Mouse (Mus musculus) spleen, postnatal 14 days (tissue): ENCODE measurements around the gene Csf2ra.
"Not testable (repeated sequence)": the region's sequence is repeated elsewhere in the genome, so short reads cannot be mapped to it uniquely, and the experiment has no call there.

Source experiments
- DNase-seq, 2 experiments: peaks; one replicate each; pipeline ENCODE4 v3.0.0; 2021 to 2022; ENCODE audit warnings: low spot score in 2 of 2

Csf2ra gene

DNA sequence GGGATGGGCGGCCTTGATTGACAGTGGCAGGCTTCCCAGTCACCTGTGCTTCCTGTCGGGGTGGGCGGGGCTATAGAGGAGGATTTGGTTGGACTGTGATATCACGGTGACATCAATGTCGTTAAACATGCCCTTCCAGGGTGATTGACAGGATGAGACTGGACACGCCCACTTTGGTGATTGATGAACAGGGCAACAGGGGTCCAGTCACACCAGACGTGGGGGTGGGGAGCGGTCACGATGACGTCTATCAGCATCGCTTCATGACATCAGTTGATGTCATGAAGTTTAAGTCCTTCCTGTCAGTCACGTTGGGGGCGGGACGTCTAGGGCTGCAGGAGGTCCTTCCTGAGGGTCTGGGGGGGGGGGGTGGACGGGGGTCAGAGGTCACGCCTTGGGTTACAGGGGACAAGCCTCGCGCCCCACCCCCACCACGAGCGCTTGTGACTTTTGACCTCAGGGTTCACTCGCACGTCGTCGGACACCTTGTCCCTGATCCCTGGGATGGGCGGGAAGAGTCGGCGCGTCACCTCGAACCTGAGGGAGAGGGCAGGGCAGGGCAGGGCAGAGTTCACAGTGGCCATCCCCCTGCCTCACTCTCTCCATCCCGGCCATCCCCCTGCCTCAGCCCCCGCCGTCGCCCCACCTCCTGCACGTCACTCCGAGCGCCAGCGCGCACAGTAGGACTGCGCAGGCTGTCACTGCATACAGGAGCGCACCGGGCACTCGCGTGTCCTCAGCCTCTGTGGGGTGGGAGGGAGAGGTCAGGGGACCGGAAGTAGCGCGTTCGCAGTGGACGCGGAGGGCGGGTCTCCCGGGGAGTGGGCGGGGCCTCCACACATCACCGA, 3.3 kb downstream of the Csf2ra start:
- DNase-seq = no peak

DNA sequence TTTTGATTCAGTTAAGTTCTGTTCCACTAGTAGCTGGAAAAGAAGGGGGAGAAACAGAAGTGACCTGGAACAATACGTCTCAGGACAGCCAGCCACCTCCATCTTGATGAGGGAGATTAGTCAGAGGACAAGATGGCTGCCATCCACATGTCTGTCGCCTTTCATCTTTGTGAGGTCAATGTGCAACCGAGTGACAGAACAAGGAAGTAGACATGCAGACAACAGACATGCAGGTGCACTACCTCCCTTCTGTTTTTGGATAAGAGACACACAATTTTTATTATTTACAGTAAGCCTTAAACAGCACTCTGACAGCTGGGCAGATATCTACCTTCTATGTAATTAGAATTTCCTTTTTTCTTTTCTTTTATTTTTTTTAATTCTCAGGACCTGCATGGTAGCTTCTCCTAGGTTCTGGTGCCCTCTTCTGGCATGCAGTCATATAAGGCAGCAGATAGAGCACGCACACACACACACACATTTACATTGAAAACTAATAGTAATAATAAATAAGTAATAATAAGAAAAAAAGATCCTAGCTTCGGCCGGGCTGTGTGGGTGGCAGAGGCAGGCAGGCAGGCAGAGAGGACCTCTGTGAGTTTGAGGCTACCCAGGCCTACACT, 4.4 kb downstream of the Csf2ra start:
- no peak for DNase-seq

DNA sequence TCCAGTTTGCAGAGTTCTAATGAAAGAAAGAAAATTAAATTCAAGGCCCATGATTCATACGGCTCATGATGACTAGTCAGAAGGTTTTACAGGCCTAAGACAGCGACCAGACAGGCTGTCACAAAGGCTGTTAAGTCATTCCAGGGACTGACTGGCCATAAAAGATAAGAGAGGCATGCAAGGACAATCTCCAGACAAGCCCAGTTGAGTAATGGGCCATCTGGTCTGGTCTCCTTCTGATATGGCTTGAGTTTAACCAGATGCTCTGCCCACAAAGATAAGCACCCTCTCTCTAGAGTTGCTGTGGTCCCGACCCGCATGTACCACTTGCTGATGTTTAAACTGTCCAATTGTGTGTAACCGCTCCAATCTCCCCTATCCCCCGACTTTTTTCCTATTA, 20.7 kb downstream of the Csf2ra start:
- not testable (repeated sequence) for DNase-seq

DNA sequence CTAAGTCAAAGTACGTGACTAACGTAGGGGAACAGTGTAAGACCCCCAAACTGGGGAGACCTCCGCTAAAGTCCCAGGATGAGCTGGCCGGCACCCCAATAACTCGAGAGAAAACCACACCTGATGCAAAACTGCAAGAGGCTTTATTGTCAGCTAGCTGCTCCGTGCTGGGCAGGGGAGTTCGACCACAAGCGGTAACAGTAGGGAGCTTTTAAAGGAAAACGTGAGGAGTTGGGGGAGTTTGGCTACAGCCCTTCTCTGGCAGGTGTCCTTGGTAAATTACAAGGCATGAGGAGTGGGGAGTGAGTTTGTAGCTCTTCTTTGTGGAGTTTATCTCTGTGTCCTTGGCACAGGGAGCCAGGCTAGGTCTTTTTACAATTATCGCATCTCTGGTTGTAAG, 28.4 kb downstream of the Csf2ra start:
- DNase-seq = no peak

DNA sequence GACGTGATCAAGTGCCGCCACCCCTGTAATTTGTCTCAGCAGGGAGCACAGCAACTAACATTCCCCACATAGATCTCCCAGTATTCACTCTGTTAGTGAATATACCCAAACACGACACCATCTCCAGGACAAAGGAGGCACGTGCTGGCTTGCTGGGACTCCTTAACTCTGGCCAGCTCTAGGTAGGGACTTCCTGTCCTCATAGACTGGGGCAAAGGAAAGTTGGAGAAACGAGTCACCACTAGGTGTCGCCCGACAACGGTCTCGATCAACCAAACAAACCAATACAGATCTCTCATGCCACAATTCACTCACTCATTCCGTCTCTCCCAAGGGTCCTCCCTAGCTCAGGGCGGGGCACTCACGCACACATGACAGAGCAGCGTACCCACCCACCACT, 28.9 kb downstream of the Csf2ra start:
- DNase-seq = peak; percentile 72 to 86

DNA sequence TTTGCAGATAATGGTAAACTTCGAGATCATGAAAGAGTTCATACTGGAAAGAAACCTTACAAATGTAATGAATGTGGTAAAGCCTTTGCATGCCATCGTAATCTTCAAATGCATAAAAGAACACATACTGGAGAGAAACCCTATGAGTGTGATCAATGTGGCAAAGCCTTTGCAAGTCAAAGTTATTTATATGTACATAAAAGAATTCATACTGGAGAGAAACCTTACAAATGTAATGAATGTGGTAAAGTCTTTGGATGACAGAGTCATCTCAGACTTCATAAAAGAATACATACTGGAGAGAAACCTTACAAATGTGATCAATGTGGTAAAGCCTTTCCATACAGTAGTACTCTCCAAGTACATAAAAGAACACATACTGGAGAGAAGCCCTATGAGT, 44.6 kb downstream of the Csf2ra start, which contains the start of gene Gm6020:
Gm6020 (plus strand) TSS at position 301 of the 400 bp plus-strand sequence.
- DNase-seq = not testable (repeated sequence)

DNA sequence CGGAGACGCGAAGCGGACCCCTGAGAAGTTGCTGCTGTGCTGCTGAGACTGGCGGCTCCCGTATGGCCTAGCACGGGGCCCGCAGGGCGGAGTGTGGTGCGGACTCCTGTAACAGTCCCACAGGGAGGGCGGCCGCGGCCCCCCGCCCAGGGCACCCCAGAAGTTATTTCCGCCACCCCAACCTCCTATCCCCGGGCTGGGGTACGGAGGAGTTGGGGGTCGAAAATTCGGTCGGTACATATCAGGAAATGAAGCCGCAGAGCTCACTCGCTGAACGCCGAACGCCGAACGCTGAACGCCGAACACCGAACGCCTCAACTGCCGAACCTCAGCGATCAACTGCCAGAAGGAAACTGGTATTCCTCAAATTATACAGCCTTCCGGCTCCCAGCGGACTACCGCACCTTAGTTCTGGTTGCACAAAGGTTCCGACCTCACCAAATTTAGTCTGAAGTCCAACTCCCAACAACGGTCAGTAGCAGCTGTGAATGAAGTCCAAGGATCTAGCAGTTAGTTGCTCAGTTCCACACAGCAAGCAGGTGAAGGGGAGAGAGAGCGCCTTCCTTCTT, 52.4 kb downstream of the Csf2ra start, which contains the start of gene Gm7102:
Gm7102 (minus strand) TSS at position 554 of the 569 bp plus-strand sequence.
- DNase-seq = no peak
